Mouse (Mus musculus): ENCODE measurements around the gene Tra2a. TPM values are rescaled to one million over a fixed set of nuclear protein-coding genes. Genes with fewer than 3 reads are reported as not detected.

The Tra2a gene
- polyA plus RNA-seq, 1 experiment from 2014 or later = 30.2 TPM

GRCm38 (mm10) chr6:49214086-49214927 is 49.5 kb downstream of the Tra2a start:
- WGBS = under 1% methylated on average over 73 of the region's 76 CpGs
- no peaks in the 10 kb centered on the region for H3K9me3 ChIP-seq (ENCODE audit: control insufficient read depth)
- H3K36me3 ChIP-seq (ENCODE audit: control insufficient read depth, insufficient read depth) = no peaks in the 10 kb centered on the region
- peak overlapping the region; percentile 95 for H3K27ac ChIP-seq (ENCODE audit: low read depth, low read length)
- ATAC-seq = no peak
- peak overlapping the region; percentile 86 for H3K4me2 ChIP-seq (replicated peaks; ENCODE audit: low read depth)
- H3K4me3 ChIP-seq (ENCODE audit: low read depth, low read length) = peak overlapping the region; percentile 85
- no peaks in the 10 kb centered on the region for H3K27me3 ChIP-seq (replicated peaks; ENCODE audit: control insufficient read depth, insufficient read depth, low read length)
- H3K9ac ChIP-seq (ENCODE audit: low read depth, low read length) = peak overlapping the region; percentile 94
- no peak for TF ChIP-seq CTCF (IDR thresholded peaks at IDR 0.05; ENCODE audit: low read depth)
- H3K4me1 ChIP-seq (replicated peaks; ENCODE audit: control insufficient read depth, insufficient read depth, low read length) = 0 out of 2 replicates have a peak, but pooled peaks cover 7% of the 10 kb centered on the region

DNA sequence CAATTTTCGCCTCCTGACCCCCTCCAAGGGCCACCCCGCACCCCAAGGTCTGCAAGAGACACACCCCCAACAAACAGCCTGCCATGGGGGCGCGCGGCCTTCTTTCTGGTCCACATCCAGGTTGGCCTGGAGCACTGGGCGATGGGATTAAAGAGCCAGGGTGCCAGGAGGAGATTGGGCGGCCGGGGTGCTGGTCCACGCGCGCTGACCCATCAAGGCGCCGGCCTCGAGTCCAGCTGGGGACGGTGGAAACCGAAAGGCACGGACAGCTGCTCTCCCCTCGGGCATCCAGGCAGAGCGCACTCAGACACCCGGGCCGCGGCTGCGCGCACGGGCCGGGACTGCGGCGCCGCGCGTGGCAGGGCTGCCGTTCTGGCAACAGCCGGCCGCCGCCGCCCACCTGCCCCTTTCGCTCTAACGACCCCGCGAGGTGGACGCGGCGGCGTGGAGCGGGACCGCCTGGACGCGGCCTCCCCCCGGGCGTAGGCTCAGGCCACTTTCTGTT is 50.2 kb downstream of the Tra2a start:
- Histone ChIP-seq H3K9me3 (ENCODE audit: control insufficient read depth) (no peaks in the 10 kb centered on the region), H3K9ac (ENCODE audit: low read depth, low read length) (peak overlapping the region; percentile 94), H3K4me3 (ENCODE audit: low read depth, low read length) (peak overlapping the region; percentile 85), H3K36me3 (ENCODE audit: control insufficient read depth, insufficient read depth) (no peaks in the 10 kb centered on the region), H3K27me3 (replicated peaks; ENCODE audit: control insufficient read depth, insufficient read depth, low read length) (no peaks in the 10 kb centered on the region), H3K27ac (ENCODE audit: low read depth, low read length) (peak overlapping the region; percentile 95), H3K4me1 (replicated peaks; ENCODE audit: control insufficient read depth, insufficient read depth, low read length) (0 out of 2 replicates have a peak, but pooled peaks cover 7% of the 10 kb centered on the region), H3K4me2 (replicated peaks; ENCODE audit: low read depth) (peak overlapping the region; percentile 86)
- TF ChIP-seq CTCF (IDR thresholded peaks at IDR 0.05; ENCODE audit: low read depth) = no peak
- ATAC-seq = no peak
- 1% methylated on average over 41 of the region's 50 CpGs for WGBS

DNA sequence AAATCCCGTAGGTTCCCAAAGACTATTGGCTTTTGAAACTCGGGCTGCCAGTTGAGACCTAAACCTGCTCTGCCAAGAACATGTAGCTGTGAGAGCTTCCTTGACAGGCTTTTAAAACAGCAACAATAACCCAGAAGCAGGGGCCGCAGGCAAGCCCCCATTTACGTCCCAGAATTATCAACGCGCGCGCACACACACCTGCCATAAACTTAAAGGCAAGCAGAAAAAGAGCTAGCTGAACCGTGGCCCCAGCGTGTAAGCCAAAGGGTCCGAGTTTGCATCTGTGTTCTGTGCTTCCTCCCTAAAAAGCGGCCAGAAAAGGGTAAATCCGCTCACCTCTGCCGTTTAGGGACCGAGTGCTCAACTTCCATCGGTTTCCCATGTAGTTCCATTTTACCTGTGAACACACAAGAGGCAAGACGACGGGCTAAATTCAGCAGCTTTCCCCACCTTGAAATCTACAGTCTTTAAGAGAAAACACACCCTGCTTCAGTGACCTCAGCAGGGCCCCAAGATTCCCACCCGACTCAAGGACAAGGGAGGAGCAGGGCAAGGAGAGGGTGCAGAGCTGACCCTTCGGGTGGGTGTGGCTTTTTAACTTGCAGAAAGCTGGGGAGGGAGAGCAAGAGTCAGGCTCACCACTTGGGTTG is 50.8 kb downstream of the Tra2a start:
- peak overlapping the region; percentile 86 for H3K4me2 ChIP-seq (replicated peaks; ENCODE audit: low read depth)
- H3K9me3 ChIP-seq (ENCODE audit: control insufficient read depth) = no peaks in the 10 kb centered on the region
- no peak for TF ChIP-seq CTCF (IDR thresholded peaks at IDR 0.05; ENCODE audit: low read depth)
- H3K4me1 ChIP-seq (replicated peaks; ENCODE audit: control insufficient read depth, insufficient read depth, low read length) = 0 out of 2 replicates have a peak, but pooled peaks cover 7% of the 10 kb centered on the region
- H3K27me3 ChIP-seq (replicated peaks; ENCODE audit: control insufficient read depth, insufficient read depth, low read length) = no peaks in the 10 kb centered on the region
- 5% methylated on average over 20 of the region's 20 CpGs for WGBS
- ATAC-seq = no peak
- peak overlapping the region; percentile 94 for H3K9ac ChIP-seq (ENCODE audit: low read depth, low read length)
- H3K36me3 ChIP-seq (ENCODE audit: control insufficient read depth, insufficient read depth) = no peaks in the 10 kb centered on the region
- peak overlapping the region; percentile 95 for H3K27ac ChIP-seq (ENCODE audit: low read depth, low read length)
- H3K4me3 ChIP-seq (ENCODE audit: low read depth, low read length) = peak overlapping the region; percentile 85

DNA sequence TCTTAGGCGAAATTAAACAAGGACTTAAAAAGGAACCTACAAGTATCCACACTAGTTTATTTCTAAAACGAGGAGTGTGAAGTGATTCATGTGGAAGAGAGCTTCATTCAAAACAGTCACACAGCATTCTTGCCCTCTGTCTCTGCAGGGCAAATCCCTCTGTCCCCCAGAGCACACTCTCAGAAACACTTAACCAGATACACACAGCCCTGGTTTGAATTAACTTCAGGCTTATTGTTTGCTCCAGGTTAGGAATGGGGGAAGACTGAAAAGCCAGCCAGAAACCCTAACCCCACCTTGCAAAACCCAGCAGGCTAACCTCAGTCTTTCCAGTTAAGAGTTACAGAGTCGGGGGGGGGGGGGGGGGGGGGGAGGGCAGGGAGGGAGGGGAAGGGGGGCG is 51.7 kb downstream of the Tra2a start:
- H3K4me3 ChIP-seq (ENCODE audit: low read depth, low read length) = peak overlapping the region; percentile 85; the same call in 1 of the 2 replicates

GRCm38 (mm10) chr6:49211596-49211995 is 52.2 kb downstream of the Tra2a start:
- no peaks in the 10 kb centered on the region for H3K27me3 ChIP-seq (replicated peaks; ENCODE audit: control insufficient read depth, insufficient read depth, low read length)
- H3K27ac ChIP-seq (ENCODE audit: low read depth, low read length) = no peak overlapping the region; the same call in 1 of the 2 replicates
- WGBS = 9% methylated on average over 5 of the region's 5 CpGs
- no peak overlapping the region for H3K4me3 ChIP-seq (ENCODE audit: low read depth, low read length)
- no peaks in the 10 kb centered on the region for H3K9me3 ChIP-seq (ENCODE audit: control insufficient read depth)
- peak overlapping the region; percentile 86 for H3K4me2 ChIP-seq (replicated peaks; ENCODE audit: low read depth)
- 0 out of 2 replicates have a peak, but pooled peaks cover 7% of the 10 kb centered on the region for H3K4me1 ChIP-seq (replicated peaks; ENCODE audit: control insufficient read depth, insufficient read depth, low read length)
- ATAC-seq = no peak
- TF ChIP-seq CTCF (IDR thresholded peaks at IDR 0.05; ENCODE audit: low read depth) = no peak
- no peak overlapping the region for H3K9ac ChIP-seq (ENCODE audit: low read depth, low read length)
- 0 out of 2 replicates have a peak, but pooled peaks cover 1% of the 10 kb centered on the region for H3K36me3 ChIP-seq (ENCODE audit: control insufficient read depth, insufficient read depth)

More for the DNA sequence above, 51.7 kb downstream of the Tra2a start:
- Histone ChIP-seq H3K4me1 (replicated peaks; ENCODE audit: control insufficient read depth, insufficient read depth, low read length) (0 out of 2 replicates have a peak, but pooled peaks cover 7% of the 10 kb centered on the region), H3K27ac (ENCODE audit: low read depth, low read length) (no peak overlapping the region), H3K9ac (ENCODE audit: low read depth, low read length) (no peak overlapping the region), H3K36me3 (ENCODE audit: control insufficient read depth, insufficient read depth) (no peaks in the 10 kb centered on the region), H3K4me2 (replicated peaks; ENCODE audit: low read depth) (peak overlapping the region; percentile 86), H3K27me3 (replicated peaks; ENCODE audit: control insufficient read depth, insufficient read depth, low read length) (no peaks in the 10 kb centered on the region), H3K9me3 (ENCODE audit: control insufficient read depth) (no peaks in the 10 kb centered on the region)
- no peak for ATAC-seq
- WGBS = 20% methylated on average over 3 of the region's 4 CpGs
- TF ChIP-seq CTCF (IDR thresholded peaks at IDR 0.05; ENCODE audit: low read depth) = no peak
